Mouse (Mus musculus) midbrain, embryonic 16.5 days (tissue): Measurements from ENCODE around the gene Tbc1d30. TPM values are rescaled to one million over a fixed set of nuclear protein-coding genes. Genes with fewer than 3 reads are reported as not detected.
A peak's percentile ranks its signal among the peaks of the same experiment; 100 is the strongest.
"Not testable (repeated sequence)": the region's sequence is repeated elsewhere in the genome, so short reads cannot be mapped to it uniquely, and the experiment has no call there.

ENCODE experiments used
- ATAC-seq: fragments of 200-750 bp; cut with Nextera tagmentation; 2 replicates; pipeline ENCODE4 v1.8.0; 2017; ENCODE audit warnings: moderate TSS enrichment
- H3K27ac ChIP-seq: fragments of 300-500 bp; sonication (generic); 2 replicates; pipeline ENCODE4 v1.5.1; 2014; ENCODE audit warnings: mild to moderate bottlenecking, low read length, mixed read lengths
- H3K27me3 ChIP-seq: fragments of 300-500 bp; sonication (generic); 2 replicates; pipeline ENCODE4 v1.6.1; 2014; ENCODE audit warnings: low read depth, low read length, mixed read lengths; ENCODE audit not compliant: control insufficient read depth, insufficient read depth
- H3K36me3 ChIP-seq: fragments of 300-500 bp; sonication (generic); 2 replicates; pipeline ENCODE4 v1.6.1; 2014; ENCODE audit warnings: mild to moderate bottlenecking, low read length, moderate library complexity, mixed read lengths; ENCODE audit not compliant: control insufficient read depth, insufficient read depth
- H3K4me1 ChIP-seq: fragments of 300-500 bp; sonication (generic); 2 replicates; pipeline ENCODE4 v1.6.1; 2014; ENCODE audit warnings: mild to moderate bottlenecking, low read length, mixed read lengths; ENCODE audit not compliant: control insufficient read depth, insufficient read depth
- H3K4me2 ChIP-seq: fragments of 300-500 bp; sonication (generic); 2 replicates; pipeline ENCODE4 v1.6.1; 2014; ENCODE audit warnings: mild to moderate bottlenecking, low read length, mixed read lengths
- H3K4me3 ChIP-seq: fragments of 300-500 bp; sonication (generic); 2 replicates; pipeline ENCODE4 v1.5.1; 2014; ENCODE audit warnings: low read depth, mild to moderate bottlenecking, low read length, moderate library complexity, mixed read lengths
- H3K9ac ChIP-seq: fragments of 300-500 bp; sonication (generic); 2 replicates; pipeline ENCODE4 v1.6.1; 2014; ENCODE audit warnings: low read depth, low read length, mixed read lengths
- H3K9me3 ChIP-seq: fragments of 300-500 bp; sonication (generic); replicated peaks from 2 replicates; pipeline ENCODE4 v1.6.1; 2014; ENCODE audit warnings: mild to moderate bottlenecking, low read length, mixed read lengths; ENCODE audit not compliant: control insufficient read depth, poor library complexity, severe bottlenecking
- WGBS: fragments of 180-500 bp; shearing (Covaris S2); extraction: QIAGEN DNeasy Blood & Tissue Kit; methylation state at CpG from one replicate; pipeline ENCODE4 v1.1.7; 2014; 5-methylcytosine and 5-hydroxymethylcytosine counted together
- polyA plus RNA-seq: library from polyadenylated mRNA; unstranded; fragments of >200 nt; fragmentation: Nextera tagmentation; extraction: Ambion mirVana; gene quantifications from 2 replicates; pipeline ENCODE4 v1.2.1, GENCODE M21; 2015

Gene Tbc1d30
- polyA plus RNA-seq, 1 experiment from 2014 or later: 15.1 TPM

- Histone ChIP-seq H3K27me3 (peaks cover 22% of the 10 kb centered on the region), H3K9me3 (no peaks in the 10 kb centered on the region), H3K4me2 (peak overlapping the region; percentile 89), H3K27ac (no peak overlapping the region), H3K9ac (no peak overlapping the region), H3K4me1 (peaks cover 12% of the 10 kb centered on the region), H3K36me3 (no peaks in the 10 kb centered on the region), H3K4me3 (peak overlapping the region; percentile 48)
- no peak for ATAC-seq
- WGBS: 36% methylated on average over 15 of the region's 15 CpGs
Observed at GRCm38 (mm10) chr10:121351692-121352290, 713 bp upstream of the Tbc1d30 start.

GRCm38 (mm10) chr10:121350357-121351065 lies 567 bp downstream of the Tbc1d30 start:
- Histone ChIP-seq H3K4me1 (peaks cover 12% of the 10 kb centered on the region), H3K4me3 (peak overlapping the region; percentile 48), H3K36me3 (no peaks in the 10 kb centered on the region), H3K27ac (no peak overlapping the region), H3K27me3 (peaks cover 22% of the 10 kb centered on the region), H3K9me3 (no peaks in the 10 kb centered on the region), H3K9ac (peak overlapping the region; percentile 59; the same call in 1 of the 2 replicates), H3K4me2 (peak overlapping the region; percentile 89)
- WGBS: 1% methylated on average over 34 of the region's 35 CpGs
- ATAC-seq: peak; percentile 56; the same call in 1 of the 2 replicates

GRCm38 (mm10) chr10:121349244-121349643 lies 1.8 kb downstream of the Tbc1d30 start:
- WGBS: 47% methylated on average over 5 of the region's 5 CpGs
- H3K9ac ChIP-seq: no peak overlapping the region

GRCm38 (mm10) chr10:121343867-121344266 lies 7.2 kb downstream of the Tbc1d30 start:
- Histone ChIP-seq H3K9me3 (no peaks in the 10 kb centered on the region), H3K4me3 (no peak overlapping the region), H3K36me3 (no peaks in the 10 kb centered on the region), H3K4me2 (no peak overlapping the region), H3K27me3 (0 out of 2 replicates have a peak, but pooled peaks cover 1% of the 10 kb centered on the region), H3K27ac (no peak overlapping the region), H3K9ac (no peak overlapping the region), H3K4me1 (peaks cover 12% of the 10 kb centered on the region)
- no peak for ATAC-seq
- 74% methylated on average over 6 of the region's 6 CpGs for WGBS

More at GRCm38 (mm10) chr10:121349244-121349643, 1.8 kb downstream of the Tbc1d30 start:
- Histone ChIP-seq H3K27me3 (peaks cover 22% of the 10 kb centered on the region), H3K27ac (no peak overlapping the region), H3K4me3 (no peak overlapping the region), H3K36me3 (no peaks in the 10 kb centered on the region), H3K9me3 (no peaks in the 10 kb centered on the region), H3K4me2 (no peak overlapping the region), H3K4me1 (peaks cover 12% of the 10 kb centered on the region)
- no peak for ATAC-seq

- H3K9me3 ChIP-seq: no peaks in the 10 kb centered on the region
- no peak overlapping the region for H3K4me2 ChIP-seq
- H3K9ac ChIP-seq: no peak overlapping the region
- H3K27ac ChIP-seq: no peak overlapping the region
- H3K27me3 ChIP-seq: no peaks in the 10 kb centered on the region
- WGBS: 96% methylated on average over 10 of the region's 10 CpGs
- H3K4me3 ChIP-seq: no peak overlapping the region
- H3K36me3 ChIP-seq: no peaks in the 10 kb centered on the region
- H3K4me1 ChIP-seq: peaks cover 12% of the 10 kb centered on the region
- ATAC-seq: no peak
Observed at GRCm38 (mm10) chr10:121342260-121342659, 8.8 kb downstream of the Tbc1d30 start.

GRCm38 (mm10) chr10:121340754-121341593 lies 10.1 kb downstream of the Tbc1d30 start:
- Histone ChIP-seq H3K27ac (no peak overlapping the region), H3K9ac (no peak overlapping the region), H3K4me3 (no peak overlapping the region), H3K27me3 (no peaks in the 10 kb centered on the region), H3K36me3 (no peaks in the 10 kb centered on the region), H3K4me1 (peaks cover 12% of the 10 kb centered on the region), H3K9me3 (no peaks in the 10 kb centered on the region), H3K4me2 (no peak overlapping the region)
- ATAC-seq: peak; percentile 73
- 54% methylated on average over 11 of the region's 11 CpGs for WGBS

GRCm38 (mm10) chr10:121336536-121336935 lies 14.5 kb downstream of the Tbc1d30 start:
- WGBS: 79% methylated on average over 14 of the region's 14 CpGs
- H3K4me3 ChIP-seq, ATAC-seq, H3K27ac ChIP-seq, H3K9ac ChIP-seq, H3K4me2 ChIP-seq, H3K27me3 ChIP-seq, H3K9me3 ChIP-seq, H3K36me3 ChIP-seq: not testable (repeated sequence)
- H3K4me1 ChIP-seq: peaks cover 12% of the 10 kb centered on the region

GRCm38 (mm10) chr10:121334576-121334975 lies 16.5 kb downstream of the Tbc1d30 start:
- Histone ChIP-seq H3K4me3 (no peak overlapping the region), H3K4me1 (no peaks in the 10 kb centered on the region), H3K9me3 (no peaks in the 10 kb centered on the region), H3K27ac (no peak overlapping the region), H3K9ac (no peak overlapping the region), H3K27me3 (no peaks in the 10 kb centered on the region), H3K36me3 (no peaks in the 10 kb centered on the region), H3K4me2 (no peak overlapping the region)
- ATAC-seq: no peak
- WGBS: 81% methylated on average over 3 of the region's 3 CpGs
